Mouse (Mus musculus) thymus, postnatal 14 days (tissue): Measurements from ENCODE around the gene Mical3.
A peak's percentile ranks its signal among the peaks of the same experiment; 100 is the strongest.
"Not testable (repeated sequence)": the region's sequence is repeated elsewhere in the genome, so short reads cannot be mapped to it uniquely, and the experiment has no call there.

Experiments used
- DNase-seq: peaks from one replicate; pipeline ENCODE4 v3.0.0; 2021

The Mical3 gene

GRCm38 (mm10) chr6:120954241-120954640 lies 176.6 kb downstream of the Mical3 start:
- no peak for DNase-seq

- no peak for DNase-seq
These were observed 178.3 kb downstream of the Mical3 start for GRCm38 (mm10) chr6:120952475-120952874.

GRCm38 (mm10) chr6:120951311-120951710 lies 179.5 kb downstream of the Mical3 start:
- DNase-seq, result no peak

- no peak for DNase-seq
These were observed 185.3 kb downstream of the Mical3 start for GRCm38 (mm10) chr6:120945510-120945909.

GRCm38 (mm10) chr6:120943964-120944363 lies 186.8 kb downstream of the Mical3 start:
- no peak for DNase-seq

- DNase-seq, result no peak
These were observed 187.2 kb downstream of the Mical3 start for GRCm38 (mm10) chr6:120943551-120943950.

GRCm38 (mm10) chr6:120943079-120943478 lies 187.7 kb downstream of the Mical3 start:
- no peak for DNase-seq

- no peak for DNase-seq
These were observed 189.2 kb downstream of the Mical3 start for GRCm38 (mm10) chr6:120941575-120941974.

GRCm38 (mm10) chr6:120941084-120941481 lies 189.7 kb downstream of the Mical3 start:
- DNase-seq, result no peak

GRCm38 (mm10) chr6:120940446-120941083 lies 190.2 kb downstream of the Mical3 start:
- DNase-seq, result no peak

- no peak for DNase-seq
These were observed 191.0 kb downstream of the Mical3 start for GRCm38 (mm10) chr6:120939783-120940182.

- no peak for DNase-seq
These were observed 191.9 kb downstream of the Mical3 start for GRCm38 (mm10) chr6:120938763-120939450.

- DNase-seq, result no peak
These were observed 192.7 kb downstream of the Mical3 start for GRCm38 (mm10) chr6:120937999-120938608.

GRCm38 (mm10) chr6:120937104-120937617 lies 193.6 kb downstream of the Mical3 start:
- DNase-seq, result no peak

GRCm38 (mm10) chr6:120934176-120934575 lies 196.6 kb downstream of the Mical3 start:
- DNase-seq, result peak; percentile 86

- no peak for DNase-seq
These were observed 197.1 kb downstream of the Mical3 start for GRCm38 (mm10) chr6:120933670-120934069.

GRCm38 (mm10) chr6:120932597-120932996 lies 198.2 kb downstream of the Mical3 start:
- DNase-seq, result peak; percentile 89

- DNase-seq, result peak; percentile 86
These were observed 200.1 kb downstream of the Mical3 start for GRCm38 (mm10) chr6:120930450-120931306.

GRCm38 (mm10) chr6:120929421-120929820 lies 201.4 kb downstream of the Mical3 start:
- DNase-seq, result peak; percentile 54

- no peak for DNase-seq
These were observed 203.0 kb downstream of the Mical3 start for GRCm38 (mm10) chr6:120927765-120928164.

- DNase-seq, result no peak
These were observed 203.9 kb downstream of the Mical3 start for GRCm38 (mm10) chr6:120926880-120927279.

- DNase-seq, result not testable (repeated sequence)
These were observed 205.9 kb downstream of the Mical3 start for GRCm38 (mm10) chr6:120924791-120925321.

GRCm38 (mm10) chr6:120917975-120918374 lies 212.8 kb downstream of the Mical3 start:
- no peak for DNase-seq
